Mouse (Mus musculus) kidney, adult 2 months (tissue): ENCODE results near the gene Zic4.

Source experiments
- CTCF ChIP-seq: fragments of 200-500 bp; conservative IDR thresholded peaks from 2 replicates; pipeline ENCODE4 v1.5.1; 2011; ENCODE audit warnings: low read depth, mild to moderate bottlenecking, control low read depth, low read length, moderate library complexity, mixed read lengths; ENCODE audit not compliant: insufficient read depth, insufficient read length
- POLR2A ChIP-seq: fragments of 200-500 bp; IDR thresholded peaks from one replicate; pipeline ENCODE4 v1.6.1; 2011; ENCODE audit warnings: low read depth, low read length, control low read depth

- TF ChIP-seq POLR2A = no peak
- no peak for TF ChIP-seq CTCF
Measured at GRCm38 (mm10) chr9:91373811-91374575, 11.8 kb downstream of the Zic4 start.
